Mouse (Mus musculus) liver, postnatal 0 days (tissue): ENCODE data around the gene Ddit4l.

Experiments used
- CTCF ChIP-seq: sonication (generic); IDR thresholded peaks from 2 replicates; pipeline ENCODE4 v1.5.1; 2016; ENCODE audit warnings: antibody characterized with exemption, low read depth
- EP300 ChIP-seq: IDR thresholded peaks from 2 replicates; pipeline ENCODE4 v1.6.1; 2016; ENCODE audit warnings: antibody characterized with exemption, low read depth, mild to moderate bottlenecking

DNA sequence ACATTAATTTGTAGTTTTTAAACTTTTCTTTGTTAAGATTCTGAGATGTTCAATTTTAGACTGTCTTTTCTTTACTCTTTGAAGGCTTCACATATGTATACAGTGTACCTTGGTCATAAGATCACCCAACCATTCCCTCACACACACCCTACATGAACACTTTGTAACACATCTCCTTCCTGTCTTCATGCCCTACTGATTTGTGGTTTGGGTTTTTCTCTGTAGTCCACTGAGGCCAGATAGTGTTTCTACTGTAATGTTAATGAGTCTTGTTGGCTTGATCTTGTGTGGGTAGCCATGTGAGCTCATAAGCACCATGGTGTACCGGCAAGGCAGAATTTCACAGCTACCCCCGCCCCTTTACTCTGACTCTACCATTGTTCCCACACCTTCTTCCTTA lies 31.4 kb downstream of the Ddit4l start:
- TF ChIP-seq CTCF = no peak
- TF ChIP-seq EP300 = no peak
